Mouse (Mus musculus) urinary bladder, postnatal 14 days (tissue): ENCODE results near the gene Yod1.

Source experiments
- DNase-seq: peaks from one replicate; pipeline ENCODE4 v3.0.0; 2021; ENCODE audit warnings: low spot score

Yod1 gene

GRCm38 (mm10) chr1:130732706-130733658 is 15.9 kb downstream of the Yod1 start:
- no peak for DNase-seq

GRCm38 (mm10) chr1:130733671-130734070 is 16.5 kb downstream of the Yod1 start:
- peak; percentile 64 for DNase-seq

DNA sequence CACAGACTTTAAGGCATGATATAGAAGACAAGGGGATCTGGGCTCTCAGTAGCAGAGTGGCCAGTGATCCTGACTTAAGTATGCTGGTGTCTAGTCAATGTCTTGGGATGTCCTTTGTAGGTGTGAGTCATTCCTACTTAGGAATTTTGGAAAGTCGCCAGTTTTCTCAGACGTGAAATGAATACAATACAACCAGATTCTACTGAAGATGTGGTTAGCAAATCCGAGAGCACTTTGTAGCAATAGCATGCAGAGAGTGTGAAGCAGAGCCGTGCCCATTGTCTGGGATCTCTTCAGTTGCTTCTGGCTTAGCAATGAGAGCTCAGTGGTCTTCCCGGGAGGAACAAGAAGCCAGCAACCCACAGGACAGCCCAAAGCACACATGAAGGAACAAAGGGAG is 17.3 kb downstream of the Yod1 start:
- DNase-seq = no peak

GRCm38 (mm10) chr1:130734852-130735251 is 17.7 kb downstream of the Yod1 start:
- DNase-seq = no peak

- DNase-seq = no peak
These were observed 20.3 kb downstream of the Yod1 start for GRCm38 (mm10) chr1:130737411-130737881.

- DNase-seq = no peak
These were observed 20.8 kb downstream of the Yod1 start for GRCm38 (mm10) chr1:130737916-130738315.

DNA sequence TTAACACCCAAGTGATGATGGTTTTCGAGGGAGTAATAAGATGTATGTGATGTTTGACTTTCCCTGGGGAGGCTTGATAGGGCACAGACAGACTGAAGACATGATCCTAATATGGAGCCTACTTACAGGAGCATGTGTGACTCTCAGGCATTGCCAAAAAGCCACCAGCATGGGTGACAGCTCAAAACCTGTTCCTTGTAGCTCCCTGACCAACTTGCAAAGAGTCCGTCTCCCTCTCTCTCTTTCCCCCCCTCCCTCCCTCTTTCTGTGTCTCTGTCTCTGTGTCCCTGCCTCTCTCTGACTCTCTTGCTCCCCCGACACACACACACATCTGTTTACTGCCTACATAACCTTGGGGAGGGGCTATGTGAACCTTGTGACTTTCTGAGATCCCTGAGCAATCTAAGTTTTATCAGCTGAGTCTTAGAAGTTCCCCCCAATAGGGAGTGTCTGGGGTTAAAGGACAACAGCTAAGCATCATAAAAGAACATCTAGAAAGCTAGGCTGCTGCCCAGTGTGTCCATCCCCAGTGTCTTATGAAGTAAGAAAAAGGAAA is 21.5 kb downstream of the Yod1 start:
- no peak for DNase-seq

DNA sequence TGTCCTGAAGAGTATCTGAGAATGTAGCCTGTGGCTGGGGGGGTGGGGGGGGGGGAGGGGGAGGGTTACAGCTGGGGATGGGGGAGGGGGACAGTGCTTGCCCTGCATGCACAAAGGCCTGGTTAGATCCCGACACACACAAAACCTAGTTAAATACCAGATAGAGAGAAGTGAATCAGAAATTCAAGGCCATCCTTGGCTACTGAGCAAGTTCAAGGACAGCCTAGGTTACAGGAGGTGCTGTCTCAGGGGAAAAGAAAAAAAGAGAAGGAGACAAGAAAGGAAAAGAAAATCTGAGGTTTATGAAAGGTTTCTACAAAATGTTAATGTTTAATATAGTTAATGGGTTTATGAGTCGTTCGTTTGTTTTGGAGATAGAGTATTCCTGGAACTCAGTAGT is 22.5 kb downstream of the Yod1 start:
- DNase-seq = no peak

DNA sequence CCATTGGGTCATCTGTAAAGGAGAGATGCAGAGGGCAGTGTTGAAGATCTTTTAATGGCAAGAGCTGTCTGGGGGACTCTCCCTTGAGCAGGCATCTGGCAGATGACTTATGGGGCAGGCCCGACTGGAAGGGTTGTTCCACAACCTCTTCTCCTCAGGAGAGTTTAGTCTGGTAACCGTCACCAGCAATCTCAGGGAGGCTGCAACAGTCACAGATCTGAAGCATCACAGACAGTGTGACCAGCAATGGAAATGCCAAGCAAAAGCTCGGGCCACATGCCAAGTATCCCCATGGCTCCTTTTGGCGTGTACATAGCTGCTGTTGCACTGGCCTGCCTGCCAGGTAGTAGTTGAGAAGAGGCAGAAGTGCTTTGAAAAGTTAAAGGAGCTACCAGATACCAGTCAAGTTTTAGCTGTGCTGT is 23.1 kb downstream of the Yod1 start:
- DNase-seq = no peak

GRCm38 (mm10) chr1:130740781-130741720 is 23.9 kb downstream of the Yod1 start:
- peak; percentile 43 for DNase-seq

DNA sequence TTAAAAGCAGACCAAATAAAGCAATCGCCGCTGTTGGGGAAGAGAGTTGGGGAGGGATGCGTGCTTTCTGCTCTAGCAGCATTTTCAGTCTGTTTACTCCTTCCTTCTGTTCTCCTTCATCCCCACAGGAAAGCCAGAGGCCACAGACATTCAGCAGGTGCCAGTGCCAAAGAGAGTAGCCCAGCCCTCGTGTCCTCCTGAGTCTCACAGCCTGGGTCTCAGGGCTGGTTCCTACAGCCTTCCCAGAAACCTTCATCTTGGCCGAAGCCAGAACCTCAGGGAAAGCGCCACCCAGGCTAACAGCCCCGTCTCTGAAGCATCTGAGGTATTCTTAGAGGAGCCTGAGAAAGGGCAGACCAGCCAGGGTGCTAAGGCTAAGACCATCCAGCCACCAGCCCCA is 25.1 kb downstream of the Yod1 start:
- no peak for DNase-seq

- DNase-seq = no peak
These were observed 26.6 kb downstream of the Yod1 start for GRCm38 (mm10) chr1:130743775-130744174.

GRCm38 (mm10) chr1:130744217-130744616 is 27.1 kb downstream of the Yod1 start:
- DNase-seq = no peak

DNA sequence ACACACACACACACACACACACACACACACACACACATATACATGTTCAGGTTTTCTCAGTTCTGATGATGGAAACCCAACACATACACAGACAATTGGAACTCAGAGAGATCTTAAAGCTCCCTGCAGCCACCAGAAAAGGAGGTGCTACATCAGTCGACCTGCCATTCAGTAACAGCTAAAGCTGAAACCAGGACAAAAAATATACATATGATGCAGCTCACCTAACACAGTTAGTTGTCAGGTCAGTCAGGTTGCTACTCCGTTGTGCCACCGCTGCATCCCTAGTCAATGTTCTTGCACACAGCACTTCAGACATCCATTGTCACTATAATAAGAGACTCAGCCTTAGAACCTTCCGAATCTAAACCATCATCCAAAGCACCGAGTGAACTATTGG is 27.8 kb downstream of the Yod1 start:
- no peak for DNase-seq

DNA sequence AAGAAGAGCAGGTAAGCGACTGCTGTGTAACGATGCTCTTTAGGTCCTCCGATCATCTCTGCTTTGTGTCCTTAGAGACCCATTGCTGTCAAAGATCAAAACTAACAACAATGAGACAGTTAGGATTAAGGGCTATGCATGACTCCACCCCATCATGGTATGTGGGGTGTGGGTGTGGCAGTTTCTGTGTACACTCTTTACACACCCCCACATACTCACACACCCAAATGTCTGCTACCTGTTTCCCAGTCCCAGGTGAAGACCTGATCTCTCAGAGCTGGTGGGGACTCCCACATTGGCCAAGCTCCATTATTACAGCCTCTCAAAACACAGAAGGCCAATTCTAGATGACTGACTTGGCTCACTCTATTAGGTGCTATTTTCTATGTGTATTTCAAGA is 28.5 kb downstream of the Yod1 start:
- DNase-seq = no peak

DNA sequence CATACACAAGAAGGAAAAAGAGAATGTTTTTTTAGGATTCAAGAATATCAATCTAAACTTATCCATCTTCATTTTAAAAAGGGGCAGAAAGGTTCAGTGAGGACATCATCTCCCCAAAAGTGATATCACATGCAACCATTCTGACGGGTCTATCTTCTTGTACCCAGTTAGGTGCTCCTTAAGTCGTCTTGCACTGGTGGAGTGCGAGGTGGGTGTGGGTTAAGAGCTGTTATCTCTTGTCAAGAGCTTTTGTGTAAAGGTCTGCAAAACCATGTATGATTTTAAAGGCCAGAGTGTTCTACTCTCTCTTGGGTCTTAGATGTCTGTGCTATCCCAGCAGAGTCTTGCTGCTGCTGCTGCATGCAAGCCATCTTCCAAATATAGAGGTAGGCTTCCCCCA is 29.7 kb downstream of the Yod1 start:
- DNase-seq = no peak

GRCm38 (mm10) chr1:130759689-130760088 is 42.6 kb downstream of the Yod1 start:
- DNase-seq = no peak

DNA sequence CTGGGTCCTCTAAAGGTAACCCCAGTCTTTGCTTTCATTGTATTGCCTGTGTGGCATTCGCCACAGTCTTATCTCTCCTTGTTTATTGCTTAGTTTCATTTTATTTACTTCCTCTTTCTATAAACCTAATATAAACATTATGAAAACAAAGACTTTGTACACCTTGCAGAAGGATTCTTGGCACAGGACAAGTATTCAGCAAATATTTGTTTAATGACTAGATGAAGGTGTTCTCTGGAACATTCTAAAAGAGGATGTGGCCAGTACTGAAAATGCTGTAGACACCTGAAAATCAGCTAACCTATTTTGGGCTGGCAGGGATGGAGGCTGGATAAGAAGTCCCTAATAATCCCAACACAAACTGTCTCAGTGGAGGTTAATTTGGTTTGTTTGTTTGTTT is 44.5 kb downstream of the Yod1 start:
- no peak for DNase-seq

- DNase-seq = no peak
These were observed 45.1 kb downstream of the Yod1 start for GRCm38 (mm10) chr1:130762045-130762760.

- DNase-seq = peak; percentile 81
These were observed 46.9 kb downstream of the Yod1 start for GRCm38 (mm10) chr1:130764027-130764461.

GRCm38 (mm10) chr1:130767066-130767465 is 49.9 kb downstream of the Yod1 start:
- no peak for DNase-seq

- no peak for DNase-seq
These were observed 52.8 kb downstream of the Yod1 start for GRCm38 (mm10) chr1:130769925-130770324.
